Mouse (Mus musculus): ENCODE data around the gene Gpr176.

- TF ChIP-seq POLR2A (IDR thresholded peaks at IDR 0.05; ENCODE audit: extremely low read depth, insufficient read depth, low read length) (no peak), CTCF (IDR thresholded peaks at IDR 0.05; ENCODE audit: low read depth, low read length) (no peak)
These were observed 688 bp downstream of the Gpr176 start for GRCm38 (mm10) chr2:118372561-118372900.

All from liver, adult 2 months (tissue).